Comparison of ENCODE assay signal across 8 mouse cellular contexts in genomic region chr6:125422051-125422822, GRCm38 (mm10). TPM values are rescaled to one million over a fixed set of nuclear protein-coding genes. Genes with fewer than 3 reads are reported as not detected.
DNase-seq lines count a peak whose midpoint lies in the region; ATAC-seq and TF ChIP-seq lines count a peak whose summit lies in the region.

No protein-coding gene starts in this region.

- peak; percentile 78 for DNase-seq in ovary, adult 18-20 months (ENCODE audit: low spot score)
- no peak for DNase-seq in ovary, postnatal 10 days (ENCODE audit: low spot score)
- peak; percentile 90 for DNase-seq in embryonic facial prominence, embryonic 10.5 days (ENCODE audit: low spot score)
- peak; percentile 89 for DNase-seq in kidney, postnatal 0 days (ENCODE audit: low spot score)
- DNase-seq in lung, postnatal 4 days = peak; percentile 73 to 82
- DNase-seq in right cerebral cortex, postnatal 4 days = peak; percentile 19
- DNase-seq in c-Kit-positive CD71-positive TER-119-positive erythroid progenitor cells, embryonic 14.5 days (ENCODE audit: low spot score) = no peak

- peak overlapping the region; percentile 46 for H3K4me3 ChIP-seq in embryonic facial prominence, embryonic 10.5 days
- H3K4me3 ChIP-seq in heart, embryonic 14.5 days (ENCODE audit: control insufficient read depth in 1 of 2, insufficient read depth in 1 of 2, low read depth in 1 of 2, low read length in 2 of 2) = 0 out of 4 replicates have a peak overlapping the region, but pooled peaks have one; percentile 1
- 0 out of 2 replicates have a peak overlapping the region, but pooled peaks have one; percentile 5 for H3K4me3 ChIP-seq in kidney, postnatal 0 days (replicated peaks; ENCODE audit: low read depth, low read length)

- 27% methylated on average over 20 of the region's 20 CpGs for WGBS in embryonic facial prominence, embryonic 10.5 days
- WGBS in heart, embryonic 14.5 days = 22% methylated on average over 20 of the region's 20 CpGs
- 19% methylated on average over 20 of the region's 20 CpGs for WGBS in kidney, postnatal 0 days

- peak overlapping the region; percentile 51 for H3K4me2 ChIP-seq in heart, embryonic 14.5 days (ENCODE audit: low read length)
- peak overlapping the region; percentile 42 for H3K4me2 ChIP-seq in kidney, postnatal 0 days (ENCODE audit: low read length)

- no peaks in the 10 kb centered on the region for H3K9me3 ChIP-seq in embryonic facial prominence, embryonic 10.5 days
- no peaks in the 10 kb centered on the region for H3K9me3 ChIP-seq in heart, embryonic 14.5 days (ENCODE audit: control insufficient read depth, low read length)
- no peaks in the 10 kb centered on the region for H3K9me3 ChIP-seq in kidney, postnatal 0 days (replicated peaks; ENCODE audit: low read length)

- 0 out of 2 replicates have a peak, but pooled peaks have one; percentile 59 for ATAC-seq in heart, embryonic 14.5 days (ENCODE audit: insufficient number of reproducible peaks, insufficient read depth, low FRiP score, low read depth)
- peak; percentile 44; the same call in 1 of the 2 replicates for ATAC-seq in kidney, postnatal 0 days (replicated peaks; ENCODE audit: low FRiP score, low read depth)

- H3K4me1 ChIP-seq in embryonic facial prominence, embryonic 10.5 days = peaks cover 40% of the 10 kb centered on the region
- peaks cover 6 to 15% of the 10 kb centered on the region in 2 experiments for H3K4me1 ChIP-seq in heart, embryonic 14.5 days (ENCODE audit: control insufficient read depth in 2 of 2, insufficient read depth in 2 of 2, low read length in 2 of 2)
- H3K4me1 ChIP-seq in kidney, postnatal 0 days (replicated peaks; ENCODE audit: insufficient read depth, low read length) = peaks cover 10% of the 10 kb centered on the region; the same call in 1 of the 2 replicates

- no peaks in the 10 kb centered on the region for H3K36me3 ChIP-seq in embryonic facial prominence, embryonic 10.5 days (replicated peaks)
- no peaks in the 10 kb centered on the region for H3K36me3 ChIP-seq in heart, embryonic 14.5 days (ENCODE audit: control insufficient read depth, insufficient read depth, low read length)
- H3K36me3 ChIP-seq in kidney, postnatal 0 days (ENCODE audit: insufficient read depth, low read length) = no peaks in the 10 kb centered on the region

- H3K9ac ChIP-seq in heart, embryonic 14.5 days (ENCODE audit: low read length) = no peak overlapping the region
- H3K9ac ChIP-seq in kidney, postnatal 0 days (ENCODE audit: low read depth, low read length) = no peak overlapping the region

- peak overlapping the region; percentile 49; the same call in 1 of the 2 replicates for H3K27ac ChIP-seq in embryonic facial prominence, embryonic 10.5 days (replicated peaks)
- H3K27ac ChIP-seq in heart, embryonic 14.5 days (replicated peaks in 1 of 2; ENCODE audit: control insufficient read depth in 1 of 2, insufficient read depth in 1 of 2, low read depth in 2 of 2, low read length in 2 of 2) = no peak overlapping the region
- H3K27ac ChIP-seq in kidney, postnatal 0 days = peak overlapping the region; percentile 38; the same call in 1 of the 2 replicates

- peaks cover 29% of the 10 kb centered on the region for H3K27me3 ChIP-seq in embryonic facial prominence, embryonic 10.5 days (replicated peaks; ENCODE audit: low read depth, poor library complexity, severe bottlenecking)
- H3K27me3 ChIP-seq in heart, embryonic 14.5 days (ENCODE audit: control insufficient read depth, insufficient read depth, low read length) = peaks cover 11% of the 10 kb centered on the region
- no peaks in the 10 kb centered on the region for H3K27me3 ChIP-seq in kidney, postnatal 0 days (ENCODE audit: insufficient read depth, low read length)

- TF ChIP-seq CTCF in kidney, postnatal 0 days (IDR thresholded peaks at IDR 0.05; ENCODE audit: low read depth) = no peak

RNA-seq across cellular contexts. Expression of gene Plekhg6, which starts 41.6 kb away (rescaled TPM):
- 0.21 and 0.32 TPM in 2 replicates for polyA plus RNA-seq in embryonic facial prominence, embryonic 10.5 days (2016; fragmentation: Nextera tagmentation; extraction: Ambion mirVana)
- polyA plus RNA-seq in heart, embryonic 14.5 days (2014; fragmentation: Nextera tagmentation; extraction: Ambion mirVana) = 0.05 TPM in 1 of 2 replicates, not detected in the other
- polyA plus RNA-seq in kidney, postnatal 0 days (2015; fragmentation: Nextera tagmentation; extraction: Ambion mirVana) = 3.1 and 3.4 TPM in 2 replicates

Comparison
In these comparisons a context has a peak if more than half of its experiments do, and no peak if none do; other contexts are left out.
1. DNase-seq: peak in ovary, adult 18-20 months (single experiment), embryonic facial prominence, embryonic 10.5 days (single experiment), kidney, postnatal 0 days (single experiment), lung, postnatal 4 days (2 of 2) and right cerebral cortex, postnatal 4 days (single experiment); none in ovary, postnatal 10 days (single experiment) and c-Kit-positive CD71-positive TER-119-positive erythroid progenitor cells, embryonic 14.5 days (single experiment).
2. H3K27ac ChIP-seq: peak in embryonic facial prominence, embryonic 10.5 days (single experiment) and kidney, postnatal 0 days (single experiment); none in heart, embryonic 14.5 days (0 of 2).
3. Peak in every context shown above with its lines, with median percentiles within 50 percentile points of each other: H3K4me3 ChIP-seq.